Comparison of ENCODE assay signal across 26 mouse cellular contexts in genomic region chr4:98638731-98639130, GRCm38 (mm10).
"Had no signal": no experiment of that assay in that cellular context is flagged by ENCODE, and none has a peak within 500 bp of the region (broad histone marks: within the 10 kb centered on the region; RNA-seq: fewer than 3 reads in every experiment).

No protein-coding gene starts in this region.

- ATAC-seq: forebrain, embryonic 13.5 days; forebrain, embryonic 14.5 days; forebrain, embryonic 15.5 days; forebrain, embryonic 16.5 days; forebrain, postnatal 0 days had no signal

- H3K4me1 ChIP-seq: embryonic facial prominence, embryonic 12.5 days; embryonic facial prominence, embryonic 13.5 days; embryonic facial prominence, embryonic 15.5 days; forebrain, embryonic 10.5 days; forebrain, embryonic 12.5 days; forebrain, embryonic 13.5 days; forebrain, embryonic 15.5 days had no signal

- H3K4me3 ChIP-seq: embryonic facial prominence, embryonic 10.5 days; embryonic facial prominence, embryonic 12.5 days; embryonic facial prominence, embryonic 13.5 days; embryonic facial prominence, embryonic 15.5 days; erythroblast, embryonic 14.5 days; forebrain, embryonic 10.5 days; forebrain, embryonic 12.5 days; forebrain, embryonic 13.5 days; forebrain, embryonic 15.5 days; gastrocnemius, adult 2 months; heart, adult 2 months had no signal

- H3K9ac ChIP-seq: embryonic facial prominence, embryonic 12.5 days; embryonic facial prominence, embryonic 13.5 days; embryonic facial prominence, embryonic 15.5 days; forebrain, embryonic 12.5 days; forebrain, embryonic 13.5 days; forebrain, embryonic 15.5 days; forebrain, postnatal 0 days had no signal

- DNase-seq: cerebellum, adult 9-10 months; cerebellum, adult 9-11 months; cerebellum, postnatal 10 days; cerebellum, postnatal 14 days; cerebellum, postnatal 25 days; cerebellum, postnatal 36 days; embryo, embryonic 11 days; forebrain, postnatal 0 days; gastrocnemius, adult 2 months; gastrocnemius, postnatal 10 days; gastrocnemius, postnatal 14 days; gastrocnemius, postnatal 25 days; gastrocnemius, postnatal 36 days; heart, adult 18-20 months; heart, adult 2 months had no signal

- H3K36me3 ChIP-seq: embryonic facial prominence, embryonic 10.5 days; embryonic facial prominence, embryonic 12.5 days; embryonic facial prominence, embryonic 13.5 days; forebrain, embryonic 10.5 days; forebrain, embryonic 12.5 days; forebrain, embryonic 15.5 days had no signal

- H3K9me3 ChIP-seq: embryonic facial prominence, embryonic 10.5 days; embryonic facial prominence, embryonic 12.5 days; embryonic facial prominence, embryonic 13.5 days; embryonic facial prominence, embryonic 15.5 days; forebrain, embryonic 10.5 days; forebrain, embryonic 12.5 days; forebrain, embryonic 13.5 days; forebrain, embryonic 15.5 days had no signal

- H3K27ac ChIP-seq: embryonic facial prominence, embryonic 10.5 days; embryonic facial prominence, embryonic 12.5 days; embryonic facial prominence, embryonic 13.5 days; embryonic facial prominence, embryonic 15.5 days; forebrain, embryonic 10.5 days; forebrain, embryonic 12.5 days; forebrain, embryonic 13.5 days; forebrain, embryonic 15.5 days; gastrocnemius, adult 2 months; heart, adult 2 months had no signal

- H3K27me3 ChIP-seq: embryonic facial prominence, embryonic 12.5 days; embryonic facial prominence, embryonic 13.5 days; embryonic facial prominence, embryonic 15.5 days; forebrain, embryonic 12.5 days; forebrain, embryonic 13.5 days; forebrain, embryonic 15.5 days had no signal

- H3K4me2 ChIP-seq: embryonic facial prominence, embryonic 12.5 days; embryonic facial prominence, embryonic 13.5 days; embryonic facial prominence, embryonic 15.5 days; forebrain, embryonic 12.5 days; forebrain, embryonic 13.5 days; forebrain, embryonic 15.5 days had no signal
